Mouse (Mus musculus) mouse embryonic stem cell (cell line): Measurements from ENCODE around the gene Ppl.

Experiments
- in situ Hi-C, 2 experiments: fragments of 300-500 bp; cut with MboI; formaldehyde crosslinking; loops; 1 replicate in 1 of 2; 3 replicates in 1 of 2; pipeline ENCODE4 v1.14.3; 2019 to 2020; ENCODE audit warnings: low sequenced_read_pairs in 2 of 2, low pct_unique_long_range_greater_than_20kb in 1 of 2, mixed read lengths in 1 of 2; ENCODE audit not compliant: unreplicated experiment in 1 of 2

Gene Ppl

GRCm38 (mm10) chr16:5070321-5070720, 61.9 kb downstream of the Ppl start:
- in situ Hi-C loops: no loop called here

- in situ Hi-C loops: no loop called here
These were observed 68.7 kb downstream of the Ppl start for GRCm38 (mm10) chr16:5063472-5063871.

- in situ Hi-C loops: no loop called here
These were observed 74.1 kb downstream of the Ppl start for GRCm38 (mm10) chr16:5058114-5058513.

GRCm38 (mm10) chr16:5050251-5051110, 81.7 kb downstream of the Ppl start:
- in situ Hi-C loops: no loop called here

GRCm38 (mm10) chr16:5049774-5050234, 82.4 kb downstream of the Ppl start, which contains the start of the genes Glyr1 and Ubn1:
Gene Glyr1, minus strand, starts transcription at chr16:5049863.
Gene Ubn1, plus strand, starts transcription at chr16:5050057.
- in situ Hi-C loops: no loop called here

- in situ Hi-C loops: no loop called here
These were observed 82.9 kb downstream of the Ppl start for GRCm38 (mm10) chr16:5049182-5049773.

- in situ Hi-C loops: no loop called here
These were observed 86.9 kb downstream of the Ppl start for GRCm38 (mm10) chr16:5045322-5045721.

- in situ Hi-C loops: no loop called here
These were observed 95.5 kb downstream of the Ppl start for GRCm38 (mm10) chr16:5036649-5037234.
